Mouse (Mus musculus) heart, adult 2 months (tissue): Measurements from ENCODE around the gene Cartpt. TPM values are rescaled to one million over a fixed set of nuclear protein-coding genes. Genes with fewer than 3 reads are reported as not detected.

Experiments
- DNase-seq, 2 experiments: peaks; one replicate each; pipeline ENCODE4 v3.0.0; 2021
- H3K27ac ChIP-seq: fragments of 200-600 bp; 2 replicates; pipeline ENCODE4 v1.8.1; 2022
- H3K27me3 ChIP-seq: fragments of 200-500 bp; 2 replicates; pipeline ENCODE4 v1.6.1; 2012; ENCODE audit warnings: mild to moderate bottlenecking, low read length, inconsistent platforms, mixed read lengths; ENCODE audit not compliant: control insufficient read depth, insufficient read depth
- H3K36me3 ChIP-seq: fragments of 200-500 bp; 2 replicates; pipeline ENCODE4 v1.6.1; 2012; ENCODE audit warnings: low read length, inconsistent platforms; ENCODE audit not compliant: control insufficient read depth, insufficient read depth
- H3K4me1 ChIP-seq: fragments of 200-500 bp; 2 replicates; pipeline ENCODE4 v1.6.1; 2011; ENCODE audit warnings: low read length; ENCODE audit not compliant: control insufficient read depth, insufficient read depth
- H3K4me3 ChIP-seq: fragments of 200-600 bp; 2 replicates; pipeline ENCODE4 v1.8.1; 2022
- H3K79me2 ChIP-seq: fragments of 200-500 bp; replicated peaks from 2 replicates; pipeline ENCODE4 v1.6.1; 2012; ENCODE audit warnings: mild to moderate bottlenecking, inconsistent platforms, low read length, moderate library complexity, mixed read lengths; ENCODE audit not compliant: control insufficient read depth, insufficient read depth
- H3K9ac ChIP-seq: fragments of 200-500 bp; 2 replicates; pipeline ENCODE4 v1.6.1; 2012; ENCODE audit warnings: low read depth, mild to moderate bottlenecking, control low read depth, inconsistent platforms, low read length, mixed read lengths
- CTCF ChIP-seq: fragments of 200-600 bp; IDR thresholded peaks from 2 replicates; pipeline ENCODE4 v1.8.1; 2022; ENCODE audit warnings: antibody characterized with exemption, mild to moderate bottlenecking, moderate library complexity
- EP300 ChIP-seq: fragments of 200-500 bp; IDR thresholded peaks from 2 replicates; pipeline ENCODE4 v1.6.1; 2011; ENCODE audit warnings: low read depth, low read length, control low read depth; ENCODE audit not compliant: insufficient read depth
- POLR2A ChIP-seq: fragments of 200-500 bp; IDR thresholded peaks from 2 replicates; pipeline ENCODE4 v1.6.1; 2011; ENCODE audit warnings: mild to moderate bottlenecking, low read depth, low read length, control low read depth; ENCODE audit not compliant: insufficient read depth
- WGBS: fragments of 180-500 bp; shearing (Covaris S2); methylation state at CpG from one replicate; pipeline ENCODE4 v1.1.7; 2018; 5-methylcytosine and 5-hydroxymethylcytosine counted together
- intact Hi-C: fragments of 180-260 bp; cut with DNase I; formaldehyde crosslinking; loops from one replicate; pipeline ENCODE4 v1.15.1; 2025
- polyA plus RNA-seq: library from polyadenylated mRNA; depleted of rRNA; stranded (reverse); fragments of >200 nt; gene quantifications from 2 replicates; pipeline ENCODE4 v1.2.3, GENCODE M21; 2012
- total RNA-seq, 2 experiments: library from RNA; stranded (reverse); gene quantifications; 2 replicates each; pipeline ENCODE4 v1.2.3; 2021

Cartpt gene
- total and polyA plus RNA-seq, 3 experiments: 0.25 to 0.41 (median 0.26) TPM

DNA sequence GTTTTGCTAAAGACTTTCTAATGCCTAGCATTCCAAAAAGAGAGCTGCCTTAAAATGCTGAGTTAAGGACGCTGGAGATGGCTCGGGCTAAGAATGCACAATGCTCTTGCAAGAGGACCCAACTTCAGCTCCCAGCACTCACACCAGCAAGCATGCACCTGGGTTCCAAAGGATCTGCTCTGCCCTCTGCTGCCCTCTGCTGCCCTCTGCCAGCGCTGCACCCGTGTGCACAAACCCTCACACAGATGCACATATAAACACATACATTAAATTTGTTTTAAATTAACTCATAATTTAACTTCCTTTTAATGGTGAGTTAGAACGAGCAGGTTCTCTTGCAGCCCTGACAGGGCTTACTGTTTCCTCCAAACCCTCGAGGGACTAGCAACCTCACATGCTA lies 32.5 kb downstream of the Cartpt start:
- DNase-seq: no peak
- Histone ChIP-seq H3K9ac (no peak overlapping the region), H3K79me2 (no peaks in the 10 kb centered on the region), H3K27me3 (no peaks in the 10 kb centered on the region), H3K27ac (no peak overlapping the region), H3K36me3 (no peaks in the 10 kb centered on the region), H3K4me3 (no peak overlapping the region), H3K4me1 (no peaks in the 10 kb centered on the region; the same call in 1 of the 2 replicates)
- TF ChIP-seq EP300: no peak
- no peak for TF ChIP-seq POLR2A
- no peak for TF ChIP-seq CTCF
- intact Hi-C loops: no loop called here
- WGBS: 88% methylated on average over 6 of the region's 6 CpGs

DNA sequence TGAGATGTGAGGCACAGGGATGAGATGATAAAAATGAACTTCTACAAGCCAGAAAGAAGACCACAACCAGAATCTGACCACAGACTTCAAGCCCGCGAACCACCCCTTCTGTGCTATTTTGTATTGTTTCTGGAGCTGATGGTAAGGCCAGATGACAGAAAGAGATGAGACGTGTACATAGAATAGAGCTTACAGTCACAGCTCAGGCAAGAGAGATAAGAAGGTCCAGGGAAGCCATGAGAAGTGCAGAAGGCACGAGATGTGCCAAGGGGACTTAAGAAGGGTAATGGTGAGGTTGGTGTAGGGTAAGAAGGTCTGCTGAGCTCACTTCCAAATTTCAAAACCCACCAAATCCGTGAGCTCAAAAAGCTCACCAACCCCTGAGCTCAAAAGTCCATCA lies 36.6 kb downstream of the Cartpt start:
- no peak for DNase-seq
- no peaks in the 10 kb centered on the region for H3K79me2 ChIP-seq
- no peak overlapping the region for H3K9ac ChIP-seq
- H3K27me3 ChIP-seq: no peaks in the 10 kb centered on the region
- TF ChIP-seq EP300 (no peak), CTCF (no peak), POLR2A (no peak)
- no peaks in the 10 kb centered on the region for H3K36me3 ChIP-seq
- no peaks in the 10 kb centered on the region; the same call in 1 of the 2 replicates for H3K4me1 ChIP-seq
- no peak overlapping the region for H3K27ac ChIP-seq
- intact Hi-C loops: no loop called here
- 85% methylated on average over 5 of the region's 5 CpGs for WGBS
- no peak overlapping the region for H3K4me3 ChIP-seq

GRCm38 (mm10) chr13:99860670-99861069 lies 40.2 kb downstream of the Cartpt start:
- WGBS: 89% methylated on average over 3 of the region's 3 CpGs
- H3K27ac ChIP-seq: no peak overlapping the region
- no peak overlapping the region for H3K9ac ChIP-seq
- no peaks in the 10 kb centered on the region for H3K79me2 ChIP-seq
- H3K27me3 ChIP-seq: no peaks in the 10 kb centered on the region
- TF ChIP-seq EP300 (no peak), CTCF (no peak), POLR2A (no peak)
- peaks cover 5% of the 10 kb centered on the region for H3K36me3 ChIP-seq
- H3K4me3 ChIP-seq: no peak overlapping the region
- intact Hi-C loops: no loop called here
- DNase-seq: no peak
- peaks cover 2% of the 10 kb centered on the region for H3K4me1 ChIP-seq

GRCm38 (mm10) chr13:99859082-99859481 lies 41.8 kb downstream of the Cartpt start:
- intact Hi-C loops: loop anchor here (2.0 kb wide), 1 partner anchor 96 kb away; no protein-coding TSS in a partner anchor
- H3K27ac ChIP-seq: no peak overlapping the region
- no peaks in the 10 kb centered on the region for H3K27me3 ChIP-seq
- no peak overlapping the region for H3K4me3 ChIP-seq
- DNase-seq: peak in 1 of 2 experiments; percentile 53
- 6% methylated on average over 1 of the region's 1 CpGs for WGBS
- peaks cover 2% of the 10 kb centered on the region for H3K4me1 ChIP-seq
- H3K36me3 ChIP-seq: peaks cover 5% of the 10 kb centered on the region
- no peaks in the 10 kb centered on the region for H3K79me2 ChIP-seq
- TF ChIP-seq POLR2A (no peak), CTCF (peak; percentile 66), EP300 (0 out of 2 replicates have a peak, but pooled peaks have one; percentile 22)
- H3K9ac ChIP-seq: no peak overlapping the region

DNA sequence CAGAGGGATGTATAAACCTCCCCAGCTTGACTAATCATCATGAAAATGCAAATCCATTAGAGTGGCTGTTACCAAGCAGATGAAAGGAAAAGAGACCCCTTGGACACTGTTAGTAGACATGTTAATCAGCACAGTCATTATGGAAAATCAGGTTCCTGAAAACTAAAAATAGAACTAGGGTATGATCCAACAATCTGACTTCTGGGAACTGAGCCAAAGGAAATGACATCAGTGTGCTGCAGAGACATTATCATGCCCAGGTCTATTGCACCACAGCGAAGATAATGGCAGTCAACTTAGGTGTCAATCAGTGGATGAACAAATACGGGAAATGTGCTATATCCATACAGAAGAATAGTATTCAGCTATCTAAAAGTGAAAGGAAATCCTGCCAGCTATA lies 43.0 kb downstream of the Cartpt start:
- peak in 1 of 2 experiments; percentile 29 for DNase-seq
- peaks cover 4% of the 10 kb centered on the region for H3K4me1 ChIP-seq
- intact Hi-C loops: loop anchor here (2.0 kb wide), 1 partner anchor 97 kb away; no protein-coding TSS in a partner anchor
- H3K36me3 ChIP-seq: peaks cover 5% of the 10 kb centered on the region
- H3K4me3 ChIP-seq: no peak overlapping the region
- no peaks in the 10 kb centered on the region for H3K27me3 ChIP-seq
- no peaks in the 10 kb centered on the region for H3K79me2 ChIP-seq
- TF ChIP-seq EP300 (no peak), POLR2A (no peak), CTCF (no peak)
- H3K27ac ChIP-seq: peak overlapping the region; percentile 45
- WGBS: 0% methylated on average over 2 of the region's 2 CpGs
- H3K9ac ChIP-seq: no peak overlapping the region

- TF ChIP-seq EP300: no peak
- TF ChIP-seq CTCF: no peak
- no peak for TF ChIP-seq POLR2A
- Histone ChIP-seq H3K9ac (no peak overlapping the region), H3K79me2 (no peaks in the 10 kb centered on the region), H3K4me1 (peaks cover 4% of the 10 kb centered on the region), H3K27me3 (no peaks in the 10 kb centered on the region), H3K4me3 (no peak overlapping the region), H3K36me3 (peaks cover 5% of the 10 kb centered on the region), H3K27ac (peak overlapping the region; percentile 45)
- intact Hi-C loops: no loop called here
- 47% methylated on average over 9 of the region's 9 CpGs for WGBS
- no peak for DNase-seq
Observed at GRCm38 (mm10) chr13:99857336-99857735, 43.6 kb downstream of the Cartpt start.
